Mouse (Mus musculus): ENCODE measurements around the gene Prmt1.

Prmt1 gene

DNA sequence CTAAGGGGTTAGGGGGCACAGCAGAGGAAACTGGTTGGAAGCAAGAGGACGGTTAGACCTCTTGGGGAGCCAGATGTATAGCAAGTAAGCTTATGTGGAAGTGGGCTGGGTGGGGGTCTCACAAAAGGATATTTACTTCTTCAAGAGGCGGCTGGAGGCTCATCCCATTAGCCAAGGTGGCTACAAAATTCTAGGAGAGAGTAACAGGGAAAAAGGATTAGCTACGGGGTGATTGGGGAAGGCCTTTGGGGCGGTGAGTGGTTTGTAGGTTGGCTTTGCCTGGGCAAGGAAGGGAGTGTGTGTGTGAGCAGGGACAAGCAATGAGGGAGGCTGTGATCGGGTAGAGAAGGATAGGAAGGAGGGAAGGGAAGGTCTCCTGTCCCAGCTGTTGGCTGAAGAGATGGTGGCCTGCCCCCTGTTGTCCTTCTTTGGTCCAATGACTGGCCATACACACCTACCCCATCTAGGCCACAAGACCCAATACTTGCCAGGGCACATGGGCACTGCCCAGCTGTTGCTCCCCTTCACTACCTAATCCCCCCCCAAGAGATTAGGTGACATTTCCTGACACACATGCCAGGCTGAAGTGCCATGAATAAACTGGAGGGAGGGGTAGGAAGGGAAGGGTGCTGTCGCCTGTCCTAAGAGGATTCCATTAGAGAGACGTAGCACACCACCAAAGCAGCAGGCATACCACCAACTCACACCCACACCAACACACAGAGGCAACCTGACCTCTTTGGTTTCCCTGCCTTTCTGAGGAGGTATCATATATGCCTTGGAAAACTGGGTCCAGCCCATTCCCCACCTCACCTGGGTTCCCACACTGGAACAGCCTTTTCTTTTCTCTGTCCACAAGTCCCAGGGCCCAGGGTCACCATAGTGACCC is 2.2 kb downstream of the Prmt1 start:
- in situ Hi-C loops (cut with MboI; ENCODE audit: low sequenced_read_pairs): no loop called here

GRCm38 (mm10) chr7:44983085-44983484 is 3.3 kb downstream of the Prmt1 start:
- in situ Hi-C loops (cut with MboI; ENCODE audit: low sequenced_read_pairs): no loop called here

DNA sequence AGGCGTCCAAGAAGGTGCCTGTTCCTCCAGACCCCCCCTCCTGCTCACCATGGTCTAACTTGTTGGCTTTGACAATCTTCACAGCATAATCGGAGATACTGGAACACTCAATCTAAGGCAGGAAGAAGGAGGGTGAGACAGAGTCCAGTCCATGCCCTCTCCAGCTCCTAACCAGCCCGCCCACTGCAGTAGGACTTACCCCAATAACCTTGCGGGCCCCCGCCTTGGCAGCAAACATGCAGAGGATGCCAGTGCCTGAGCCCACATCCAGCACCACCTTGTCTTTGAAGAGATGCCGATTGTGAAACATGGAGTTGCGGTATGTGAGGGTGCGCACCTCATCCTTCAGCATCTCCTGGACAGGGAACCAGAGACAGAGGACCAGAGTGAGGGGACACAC is 4.8 kb downstream of the Prmt1 start:
- in situ Hi-C loops (cut with MboI; ENCODE audit: low sequenced_read_pairs): no loop called here

- in situ Hi-C loops (cut with MboI; ENCODE audit: low sequenced_read_pairs): no loop called here
These were observed 8.1 kb downstream of the Prmt1 start for GRCm38 (mm10) chr7:44978300-44978699.

DNA sequence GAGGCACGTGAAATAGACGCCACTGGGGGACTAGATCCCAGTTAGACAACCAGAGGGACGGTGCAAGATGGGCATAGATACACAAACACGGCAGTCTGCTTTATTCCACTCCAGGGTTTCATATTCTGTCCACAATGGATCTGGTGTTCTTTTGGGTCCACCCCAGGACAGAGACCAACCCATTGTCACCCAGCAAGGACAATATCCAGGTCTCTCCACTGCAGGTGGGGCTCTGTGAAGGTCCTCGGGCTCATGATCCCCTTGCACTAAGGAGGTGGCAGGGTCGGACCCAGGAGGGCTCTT is 11.3 kb downstream of the Prmt1 start:
- in situ Hi-C loops (cut with MboI; ENCODE audit: low sequenced_read_pairs): no loop called here

- in situ Hi-C loops (cut with MboI; ENCODE audit: low sequenced_read_pairs): no loop called here
These were observed 11.8 kb downstream of the Prmt1 start, which contains the start of gene Cpt1c for GRCm38 (mm10) chr7:44974383-44975116. TSS of gene Cpt1c (minus strand) at chr7:44974851.

- in situ Hi-C loops (cut with MboI; ENCODE audit: low sequenced_read_pairs): no loop called here
These were observed 12.8 kb downstream of the Prmt1 start for GRCm38 (mm10) chr7:44973415-44974130.

- in situ Hi-C loops (cut with MboI; ENCODE audit: low sequenced_read_pairs): no loop called here
These were observed 15.2 kb downstream of the Prmt1 start for GRCm38 (mm10) chr7:44971142-44971541.

DNA sequence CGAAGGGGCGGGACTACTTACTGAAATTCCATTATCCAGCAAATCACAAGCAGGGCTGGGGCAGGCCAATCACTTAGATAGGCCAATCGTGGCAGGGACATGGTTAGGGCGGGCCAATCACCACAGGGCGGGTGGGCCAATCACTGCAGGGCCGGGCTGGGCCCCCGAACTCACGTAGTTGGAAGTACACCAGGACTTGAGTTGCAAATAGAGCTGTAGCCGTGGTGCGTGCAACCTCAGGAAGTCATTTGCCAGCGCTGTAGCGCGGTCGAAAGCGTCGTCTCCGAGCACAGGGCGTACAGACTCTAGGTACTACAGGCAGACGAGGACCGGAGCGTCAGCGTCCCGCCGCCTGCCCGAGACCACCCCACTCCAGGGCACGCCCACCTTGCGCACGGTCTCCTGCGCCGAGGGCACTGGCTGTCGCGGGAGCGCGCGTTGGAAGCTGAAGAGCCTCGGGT is 16.1 kb downstream of the Prmt1 start:
- in situ Hi-C loops (cut with MboI; ENCODE audit: low sequenced_read_pairs): no loop called here

GRCm38 (mm10) chr7:44966638-44967037 is 19.7 kb downstream of the Prmt1 start:
- in situ Hi-C loops (cut with MboI; ENCODE audit: low sequenced_read_pairs): no loop called here

DNA sequence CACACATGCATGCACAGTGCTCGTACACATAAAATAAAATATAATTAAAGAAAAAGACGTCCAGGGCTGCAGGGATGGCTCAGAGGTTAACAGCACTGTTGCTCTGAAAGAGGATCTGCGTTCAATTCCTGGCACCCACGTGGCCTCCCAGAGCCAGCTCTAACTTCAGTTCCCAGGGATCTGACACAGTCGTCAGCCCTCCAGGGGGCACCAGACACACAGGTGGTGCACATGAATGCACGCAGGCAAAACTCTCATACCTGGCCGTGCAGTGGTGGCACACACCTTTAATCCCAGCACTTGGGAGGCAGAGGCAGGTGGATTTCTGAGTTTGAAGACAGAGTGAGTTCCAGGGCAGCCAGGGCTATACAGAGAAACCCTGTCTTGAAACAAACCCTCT is 20.4 kb downstream of the Prmt1 start:
- in situ Hi-C loops (cut with MboI; ENCODE audit: low sequenced_read_pairs): no loop called here

DNA sequence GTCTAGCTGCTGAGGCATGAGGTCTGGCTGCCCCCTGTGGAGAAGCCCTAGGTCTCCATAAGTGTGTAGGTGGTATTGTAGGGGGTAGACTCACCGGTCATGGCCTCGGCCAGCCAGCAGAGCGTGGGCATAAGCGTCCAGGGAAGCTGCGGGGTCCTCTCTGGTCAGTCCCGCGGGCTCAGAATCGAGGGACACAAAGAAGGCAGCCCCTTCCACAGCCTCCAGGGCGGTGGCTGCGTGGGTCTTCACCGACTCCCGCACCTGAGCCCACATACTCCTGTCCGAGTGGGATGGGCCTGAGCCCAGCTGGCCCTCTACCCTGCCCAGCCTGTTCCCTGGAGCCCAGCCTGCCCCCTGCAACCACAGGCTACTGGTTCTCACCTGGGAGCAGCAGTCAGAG is 21.4 kb downstream of the Prmt1 start:
- in situ Hi-C loops (cut with MboI; ENCODE audit: low sequenced_read_pairs): no loop called here

DNA sequence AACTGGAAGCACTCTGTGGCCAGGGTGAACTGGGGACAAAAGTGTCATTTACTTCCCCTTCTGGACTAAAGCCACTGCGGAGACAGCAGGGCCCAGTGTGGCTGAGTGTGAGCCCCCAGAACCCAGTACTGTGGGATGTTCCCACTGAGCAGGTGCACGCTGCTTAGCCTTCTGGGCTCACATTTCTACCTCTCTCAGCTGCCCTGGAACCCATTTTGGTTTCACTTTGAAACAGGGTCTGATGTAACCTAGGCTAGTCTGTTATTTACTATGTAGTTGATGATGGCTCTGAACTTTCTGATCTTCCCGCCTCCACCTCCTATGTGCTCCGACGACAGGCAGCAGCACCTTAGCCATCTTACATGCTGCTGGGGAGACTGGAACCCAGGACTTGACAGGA is 23.5 kb downstream of the Prmt1 start:
- in situ Hi-C loops (cut with MboI; ENCODE audit: low sequenced_read_pairs): no loop called here

DNA sequence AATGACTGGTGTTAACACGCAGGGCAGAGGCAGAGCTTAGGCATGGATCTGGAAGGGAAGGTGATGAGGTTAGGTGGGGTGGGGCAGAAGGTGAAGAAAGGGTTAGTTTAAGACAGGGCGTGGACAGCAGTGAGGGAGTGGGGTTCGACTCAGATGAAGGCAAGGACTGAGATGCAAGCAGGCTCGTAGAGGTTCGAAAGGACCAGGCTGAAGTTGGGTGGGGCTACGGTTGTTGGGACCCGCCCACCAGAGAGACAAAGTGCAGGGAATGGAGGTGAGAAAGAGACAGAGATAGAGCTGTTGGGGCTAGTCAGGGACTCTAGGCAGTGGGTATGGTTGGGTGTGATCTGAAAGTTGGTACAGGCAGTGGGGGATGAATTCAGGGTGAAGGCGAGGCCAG is 24.0 kb downstream of the Prmt1 start:
- in situ Hi-C loops (cut with MboI; ENCODE audit: low sequenced_read_pairs): no loop called here

DNA sequence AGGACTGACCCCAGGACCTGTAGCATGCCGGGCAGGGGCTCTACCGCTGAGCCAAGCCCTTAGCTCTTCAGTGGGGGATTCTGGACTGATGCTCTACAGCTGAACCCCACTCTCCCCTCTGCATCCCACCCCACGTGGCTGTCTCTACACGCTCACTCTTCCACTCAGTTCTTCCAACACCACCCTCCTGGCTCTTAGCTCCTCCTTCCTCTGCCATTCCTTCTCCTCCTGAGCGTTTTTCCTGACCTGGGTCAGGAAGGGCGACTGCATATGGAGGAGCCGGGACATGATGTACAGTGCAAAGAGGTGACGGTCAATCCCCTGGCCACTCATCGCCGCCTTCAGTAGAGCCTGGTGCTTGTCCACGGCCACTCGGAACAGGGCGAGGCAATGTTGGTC is 25.9 kb downstream of the Prmt1 start:
- in situ Hi-C loops (cut with MboI; ENCODE audit: low sequenced_read_pairs): no loop called here

DNA sequence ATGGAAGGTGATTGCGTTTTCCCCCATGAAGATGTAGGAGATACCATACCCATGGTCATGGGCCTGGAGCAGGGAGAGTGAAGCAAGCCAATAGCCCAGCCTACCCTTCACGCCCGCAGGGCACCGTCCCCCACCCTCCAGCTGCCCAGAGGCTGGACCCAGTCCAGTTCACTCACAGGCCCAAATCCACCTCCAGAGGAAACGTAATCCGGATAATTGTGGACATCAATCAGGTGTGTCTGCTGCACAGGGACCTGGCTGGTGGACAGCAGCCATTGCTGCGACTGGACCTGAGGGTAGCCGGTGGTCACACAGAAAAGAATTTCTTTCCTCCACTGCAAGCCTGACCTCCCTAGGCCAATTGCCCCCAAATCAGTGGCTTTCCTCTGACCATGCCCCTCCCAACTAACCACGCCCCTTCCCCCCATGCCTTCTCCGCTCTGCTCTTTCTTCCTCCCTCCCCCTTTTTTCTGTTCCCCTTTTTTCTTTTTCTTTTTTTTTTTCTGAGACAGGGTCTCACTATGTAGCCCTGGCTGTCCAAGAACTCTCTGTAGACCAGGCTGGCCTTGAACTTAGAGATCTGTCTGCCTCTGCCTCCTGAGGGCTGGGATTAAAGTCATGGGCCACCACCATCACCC is 26.4 kb downstream of the Prmt1 start:
- in situ Hi-C loops (cut with MboI; ENCODE audit: low sequenced_read_pairs): no loop called here

GRCm38 (mm10) chr7:44959281-44959680 is 27.1 kb downstream of the Prmt1 start:
- in situ Hi-C loops (cut with MboI; ENCODE audit: low sequenced_read_pairs): no loop called here

DNA sequence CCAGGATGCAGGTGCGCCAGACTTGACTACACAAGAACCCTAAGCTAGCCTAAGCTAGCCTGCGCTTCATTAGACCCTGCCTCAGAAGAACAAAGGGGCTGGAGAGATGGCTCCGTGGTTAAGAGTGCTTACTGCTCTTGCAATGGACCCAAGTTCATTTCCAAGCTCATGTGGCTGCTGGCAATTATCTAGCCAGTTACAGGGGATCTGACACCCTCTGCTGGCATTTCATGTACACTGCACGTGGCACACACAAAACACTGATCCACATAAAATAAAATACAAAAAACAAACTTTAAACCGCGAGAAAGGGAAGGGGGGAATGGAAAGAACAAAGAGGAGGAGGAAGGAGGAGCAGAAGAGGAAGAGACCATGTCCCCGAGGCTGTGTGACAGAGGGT is 28.2 kb downstream of the Prmt1 start:
- in situ Hi-C loops (cut with MboI; ENCODE audit: low sequenced_read_pairs): no loop called here

- in situ Hi-C loops (cut with MboI; ENCODE audit: low sequenced_read_pairs): no loop called here
These were observed 29.1 kb downstream of the Prmt1 start for GRCm38 (mm10) chr7:44957183-44957835.

DNA sequence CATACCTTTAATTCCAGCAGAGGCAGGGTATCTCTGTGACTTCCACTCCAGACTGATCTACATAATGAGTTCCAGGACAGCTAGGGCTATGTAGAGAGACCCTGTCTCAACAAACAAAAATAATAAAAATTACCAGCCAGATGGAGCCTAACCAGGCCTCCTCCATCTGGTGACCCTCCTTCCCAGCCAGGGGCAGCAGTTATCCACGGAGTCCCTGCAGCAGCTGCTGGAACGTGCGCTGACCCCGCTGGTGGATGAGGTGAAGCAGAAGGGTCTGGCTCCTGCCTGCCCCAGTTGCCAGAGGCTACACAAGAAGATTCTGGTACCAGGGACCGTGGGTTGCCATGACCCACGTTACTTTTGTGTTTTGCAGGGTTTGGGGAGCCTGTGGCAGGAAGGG is 30.1 kb downstream of the Prmt1 start:
- in situ Hi-C loops (cut with MboI; ENCODE audit: low sequenced_read_pairs): no loop called here

GRCm38 (mm10) chr7:44955628-44956027 is 30.7 kb downstream of the Prmt1 start:
- in situ Hi-C loops (cut with MboI; ENCODE audit: low sequenced_read_pairs): no loop called here

Data from CH12F3 (cell line).